Comparison of ENCODE assay signal across 7 mouse cellular contexts in genomic region chr17:51811911-51812260, GRCm38 (mm10). TPM values are rescaled to one million over a fixed set of nuclear protein-coding genes. Genes with fewer than 3 reads are reported as not detected.
DNase-seq lines count a peak whose midpoint lies in the region; ATAC-seq and TF ChIP-seq lines count a peak whose summit lies in the region.

No protein-coding gene starts in this region.

- no peak for TF ChIP-seq CTCF in midbrain, postnatal 0 days (IDR thresholded peaks at IDR 0.05)

- no peak for ATAC-seq in liver, embryonic 11.5 days (replicated peaks; ENCODE audit: low FRiP score)
- peak; percentile 1; the same call in 1 of the 2 replicates for ATAC-seq in hindbrain, embryonic 16.5 days
- ATAC-seq in midbrain, postnatal 0 days (ENCODE audit: low FRiP score), result no peak

- H3K4me2 ChIP-seq in liver, embryonic 11.5 days, result peak overlapping the region; percentile 97
- peak overlapping the region; percentile 71 for H3K4me2 ChIP-seq in hindbrain, embryonic 16.5 days (ENCODE audit: low read length)
- H3K4me2 ChIP-seq in midbrain, postnatal 0 days (ENCODE audit: low read depth, low read length, poor library complexity, severe bottlenecking), result peak overlapping the region; percentile 81

- H3K9me3 ChIP-seq in liver, embryonic 11.5 days (ENCODE audit: control insufficient read depth, low read length), result no peaks in the 10 kb centered on the region
- no peaks in the 10 kb centered on the region for H3K9me3 ChIP-seq in embryonic facial prominence, embryonic 10.5 days
- no peaks in the 10 kb centered on the region for H3K9me3 ChIP-seq in hindbrain, embryonic 16.5 days (ENCODE audit: control insufficient read depth, low read length)
- H3K9me3 ChIP-seq in midbrain, postnatal 0 days (ENCODE audit: low read length), result no peaks in the 10 kb centered on the region

- H3K9ac ChIP-seq in liver, embryonic 11.5 days (ENCODE audit: low read depth, low read length), result no peak overlapping the region
- H3K9ac ChIP-seq in hindbrain, embryonic 16.5 days (ENCODE audit: low read depth, low read length), result peak overlapping the region; percentile 91
- peak overlapping the region; percentile 84 for H3K9ac ChIP-seq in midbrain, postnatal 0 days (replicated peaks; ENCODE audit: low read length, poor library complexity, severe bottlenecking)

- WGBS in liver, embryonic 11.5 days, result under 1% methylated on average over 11 of the region's 11 CpGs
- WGBS in embryonic facial prominence, embryonic 10.5 days, result under 1% methylated on average over 11 of the region's 11 CpGs
- WGBS in hindbrain, embryonic 16.5 days, result under 1% methylated on average over 11 of the region's 11 CpGs
- WGBS in midbrain, postnatal 0 days, result 0% methylated on average over 11 of the region's 11 CpGs

- no peak overlapping the region for H3K27ac ChIP-seq in liver, embryonic 11.5 days (ENCODE audit: low read depth, low read length)
- H3K27ac ChIP-seq in embryonic facial prominence, embryonic 10.5 days (replicated peaks), result peak overlapping the region; percentile 97
- H3K27ac ChIP-seq in hindbrain, embryonic 16.5 days (ENCODE audit: low read depth, low read length), result peak overlapping the region; percentile 93
- 0 out of 2 replicates have a peak overlapping the region, but pooled peaks have one; percentile 12 for H3K27ac ChIP-seq in midbrain, postnatal 0 days (ENCODE audit: low read depth, low read length)

- no peaks in the 10 kb centered on the region for H3K4me1 ChIP-seq in liver, embryonic 11.5 days (replicated peaks; ENCODE audit: control insufficient read depth, insufficient read depth, low read length)
- peaks cover 9% of the 10 kb centered on the region for H3K4me1 ChIP-seq in embryonic facial prominence, embryonic 10.5 days
- peaks cover 8% of the 10 kb centered on the region for H3K4me1 ChIP-seq in hindbrain, embryonic 16.5 days (ENCODE audit: control insufficient read depth, insufficient read depth, low read depth, low read length)
- 0 out of 2 replicates have a peak, but pooled peaks cover 3% of the 10 kb centered on the region for H3K4me1 ChIP-seq in midbrain, postnatal 0 days (ENCODE audit: insufficient read depth, low read length)

- DNase-seq in liver, embryonic 11.5 days (ENCODE audit: low spot score), result peak; percentile 34
- DNase-seq in liver, result no peak
- peak; percentile 52 for DNase-seq in embryonic facial prominence, embryonic 10.5 days (ENCODE audit: low spot score)
- DNase-seq in midbrain, postnatal 0 days (ENCODE audit: low spot score), result no peak
- DNase-seq in layer of hippocampus, postnatal 10 days (ENCODE audit: low spot score in 2 of 2), result no peak
- DNase-seq in gastrocnemius, postnatal 25 days, result no peak

- H3K27me3 ChIP-seq in liver, embryonic 11.5 days (replicated peaks; ENCODE audit: control insufficient read depth, insufficient read depth, low read length), result no peaks in the 10 kb centered on the region
- peaks cover 7% of the 10 kb centered on the region; the same call in 1 of the 2 replicates for H3K27me3 ChIP-seq in embryonic facial prominence, embryonic 10.5 days (replicated peaks; ENCODE audit: low read depth, poor library complexity, severe bottlenecking)
- no peaks in the 10 kb centered on the region for H3K27me3 ChIP-seq in hindbrain, embryonic 16.5 days (replicated peaks; ENCODE audit: control insufficient read depth, insufficient read depth, low read length)
- no peaks in the 10 kb centered on the region for H3K27me3 ChIP-seq in midbrain, postnatal 0 days (ENCODE audit: insufficient read depth, low read length)

- H3K4me3 ChIP-seq in liver, embryonic 11.5 days (ENCODE audit: low read depth, low read length), result peak overlapping the region; percentile 79
- peak overlapping the region; percentile 91 for H3K4me3 ChIP-seq in embryonic facial prominence, embryonic 10.5 days
- peak overlapping the region; percentile 94 for H3K4me3 ChIP-seq in hindbrain, embryonic 16.5 days (ENCODE audit: low read length)
- H3K4me3 ChIP-seq in midbrain, postnatal 0 days (ENCODE audit: low read depth, low read length), result peak overlapping the region; percentile 96

- no peaks in the 10 kb centered on the region for H3K36me3 ChIP-seq in liver, embryonic 11.5 days (ENCODE audit: control insufficient read depth, insufficient read depth, low read length)
- peaks cover 6% of the 10 kb centered on the region for H3K36me3 ChIP-seq in embryonic facial prominence, embryonic 10.5 days (replicated peaks)
- H3K36me3 ChIP-seq in hindbrain, embryonic 16.5 days (ENCODE audit: control insufficient read depth, insufficient read depth, low read length), result no peaks in the 10 kb centered on the region
- no peaks in the 10 kb centered on the region for H3K36me3 ChIP-seq in midbrain, postnatal 0 days (ENCODE audit: insufficient read depth, low read length)

RNA-seq across cellular contexts. Expression of gene Satb1, which starts 21.2 kb away (rescaled TPM):
- polyA plus RNA-seq in liver, embryonic 11.5 days (2014; fragmentation: Nextera tagmentation; extraction: Ambion mirVana), result 3.9 and 4.0 TPM in 2 replicates
- polyA plus RNA-seq in embryonic facial prominence, embryonic 10.5 days (2016; fragmentation: Nextera tagmentation; extraction: Ambion mirVana), result 16.3 TPM in 2 replicates
- 27.4 and 33.7 TPM in 2 replicates for polyA plus RNA-seq in hindbrain, embryonic 16.5 days (2015; fragmentation: Nextera tagmentation; extraction: Ambion mirVana)
- total RNA-seq in midbrain, postnatal 0 days (2014; rRNA removed), result 26.6 and 29.8 TPM in 2 replicates
- polyA plus RNA-seq in midbrain, postnatal 0 days (2015; fragmentation: Nextera tagmentation; extraction: Ambion mirVana), result 11.7 and 13.6 TPM in 2 replicates
- 10 to 100 TPM; 81.8 to 86.4 TPM for total RNA-seq in layer of hippocampus, postnatal 10 days (2021)
- total RNA-seq in gastrocnemius, postnatal 25 days (2021), result 10 to 100 TPM; 64.0 to 78.8 TPM

Comparison
In these comparisons a context has a peak if more than half of its experiments do, and no peak if none do; other contexts are left out.
1. DNase-seq: peak in liver, embryonic 11.5 days (single experiment) and embryonic facial prominence, embryonic 10.5 days (single experiment); none in liver (single experiment), midbrain, postnatal 0 days (single experiment), layer of hippocampus, postnatal 10 days (0 of 2) and gastrocnemius, postnatal 25 days (single experiment).
2. Peak in every context shown above with its lines, with median percentiles within 50 percentile points of each other: H3K4me2 ChIP-seq and H3K4me3 ChIP-seq.